Mouse (Mus musculus): ENCODE data around the gene Dis3l. TPM values are rescaled to one million over a fixed set of nuclear protein-coding genes. Genes with fewer than 3 reads are reported as not detected.
"Not testable (repeated sequence)": the region's sequence is repeated elsewhere in the genome, so short reads cannot be mapped to it uniquely, and the experiment has no call there.

The Dis3l gene
- polyA plus RNA-seq, 1 experiment from 2014 or later: 18.2 TPM

DNA sequence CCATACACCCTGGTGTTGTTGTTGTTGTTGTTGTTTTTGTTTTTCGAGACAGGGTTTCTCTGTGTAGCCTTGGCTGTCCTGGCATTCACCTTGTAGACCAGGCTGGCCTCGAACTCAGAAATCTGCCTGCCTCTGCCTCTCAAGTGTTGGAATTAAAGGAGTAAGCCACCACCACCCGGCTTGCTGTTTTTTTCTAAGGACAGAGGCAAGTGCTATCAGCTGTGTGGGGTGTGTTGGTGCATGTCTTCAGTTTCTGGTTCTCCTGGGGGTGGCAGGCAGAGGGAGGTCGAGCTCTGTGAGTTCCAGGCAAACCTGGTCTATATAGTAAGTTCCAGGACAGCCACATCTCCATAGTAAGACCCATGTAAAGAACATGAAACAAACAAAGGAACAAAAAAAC lies 66.8 kb downstream of the Dis3l start:
- Histone ChIP-seq H3K27me3 (replicated peaks; ENCODE audit: control insufficient read depth, insufficient read depth, low read length) (no peaks in the 10 kb centered on the region), H3K9me3 (ENCODE audit: control insufficient read depth, low read length) (no peaks in the 10 kb centered on the region), H3K4me2 (no peak overlapping the region), H3K27ac (ENCODE audit: low read depth, low read length) (no peak overlapping the region), H3K36me3 (ENCODE audit: control insufficient read depth, insufficient read depth, low read length) (no peaks in the 10 kb centered on the region), H3K4me3 (ENCODE audit: low read depth, low read length) (no peak overlapping the region), H3K9ac (ENCODE audit: low read depth, low read length) (no peak overlapping the region), H3K4me1 (replicated peaks; ENCODE audit: control insufficient read depth, insufficient read depth, low read length) (no peaks in the 10 kb centered on the region)
- ATAC-seq (replicated peaks; ENCODE audit: low FRiP score): no peak
- WGBS: 66% methylated on average over 4 of the region's 4 CpGs
- DNase-seq (ENCODE audit: low spot score): no peak

DNA sequence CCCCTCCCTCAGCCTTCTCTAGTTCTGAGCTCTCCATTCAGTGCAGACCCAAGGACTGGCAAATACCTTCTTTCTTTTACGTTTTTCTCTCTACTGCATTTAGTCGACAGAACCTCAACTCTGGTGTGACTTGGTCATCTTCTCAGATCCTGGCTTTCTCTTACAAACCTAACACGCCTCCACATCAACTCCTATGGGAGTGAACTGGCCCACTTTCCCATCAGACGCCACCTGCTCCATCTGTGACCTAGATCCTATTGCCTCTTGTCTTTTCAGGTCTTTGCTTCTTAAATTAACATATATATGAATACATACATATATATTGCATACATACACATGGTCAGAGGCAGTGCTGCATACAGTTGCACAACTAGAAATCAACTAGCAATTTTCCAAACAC lies 67.3 kb downstream of the Dis3l start:
- H3K4me3 ChIP-seq (ENCODE audit: low read depth, low read length): no peak overlapping the region
- no peak for ATAC-seq (replicated peaks; ENCODE audit: low FRiP score)
- H3K4me2 ChIP-seq: no peak overlapping the region
- no peaks in the 10 kb centered on the region for H3K36me3 ChIP-seq (ENCODE audit: control insufficient read depth, insufficient read depth, low read length)
- no peak for DNase-seq (ENCODE audit: low spot score)
- WGBS: 75% methylated on average over 4 of the region's 4 CpGs
- no peaks in the 10 kb centered on the region for H3K9me3 ChIP-seq (ENCODE audit: control insufficient read depth, low read length)
- H3K9ac ChIP-seq (ENCODE audit: low read depth, low read length): no peak overlapping the region
- no peaks in the 10 kb centered on the region for H3K27me3 ChIP-seq (replicated peaks; ENCODE audit: control insufficient read depth, insufficient read depth, low read length)
- no peak overlapping the region for H3K27ac ChIP-seq (ENCODE audit: low read depth, low read length)
- no peaks in the 10 kb centered on the region for H3K4me1 ChIP-seq (replicated peaks; ENCODE audit: control insufficient read depth, insufficient read depth, low read length)

DNA sequence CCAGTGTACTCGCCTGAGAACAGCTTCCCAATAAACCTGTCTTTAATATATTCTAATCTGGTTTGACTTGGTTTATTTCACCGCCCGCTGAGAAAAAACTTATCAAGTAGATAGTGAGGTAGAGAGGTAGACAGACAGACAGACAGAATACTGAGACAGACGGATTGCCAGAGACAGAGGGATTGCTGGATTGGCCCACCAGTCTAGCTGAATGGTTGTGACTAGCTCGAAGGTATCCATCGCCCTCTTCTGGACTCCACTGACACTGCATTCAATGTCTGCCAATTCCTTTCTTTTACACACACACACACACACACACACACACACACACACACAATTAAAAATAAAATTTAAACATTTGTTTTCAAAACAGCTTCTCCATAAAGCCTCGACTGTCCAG lies 68.5 kb downstream of the Dis3l start:
- DNase-seq (ENCODE audit: low spot score) (no peak), ATAC-seq (replicated peaks; ENCODE audit: low FRiP score) (no peak)
- 24% methylated on average over 7 of the region's 7 CpGs for WGBS

DNA sequence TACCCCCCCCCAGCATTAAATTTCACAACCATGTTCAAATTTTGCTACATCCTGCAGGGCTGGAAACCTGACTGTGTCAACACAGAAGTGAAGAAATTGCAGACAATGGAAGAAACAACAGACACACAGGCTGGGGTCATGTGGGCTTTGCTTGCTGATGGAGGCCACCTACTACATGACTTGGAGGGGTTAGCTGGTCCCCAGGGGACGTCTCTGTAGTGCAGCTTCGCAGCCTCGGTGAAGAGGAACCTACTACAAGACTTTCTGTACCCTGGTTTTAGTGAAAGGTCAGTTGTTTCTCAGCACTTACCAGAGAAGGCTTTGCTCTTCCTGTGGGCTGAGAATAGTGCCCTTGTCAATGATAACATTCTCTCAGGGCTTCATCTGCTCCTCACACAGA lies 69.8 kb downstream of the Dis3l start:
- WGBS: 70% methylated on average over 3 of the region's 3 CpGs
- no peak for ATAC-seq (replicated peaks; ENCODE audit: low FRiP score)
- H3K27me3 ChIP-seq (replicated peaks; ENCODE audit: control insufficient read depth, insufficient read depth, low read length): no peaks in the 10 kb centered on the region

More for the DNA sequence above, 68.5 kb downstream of the Dis3l start:
- no peak overlapping the region for H3K4me2 ChIP-seq
- H3K9ac ChIP-seq (ENCODE audit: low read depth, low read length): no peak overlapping the region
- no peak overlapping the region for H3K27ac ChIP-seq (ENCODE audit: low read depth, low read length)
- H3K4me1 ChIP-seq (replicated peaks; ENCODE audit: control insufficient read depth, insufficient read depth, low read length): no peaks in the 10 kb centered on the region
- H3K9me3 ChIP-seq (ENCODE audit: control insufficient read depth, low read length): no peaks in the 10 kb centered on the region
- H3K4me3 ChIP-seq (ENCODE audit: low read depth, low read length): no peak overlapping the region
- H3K27me3 ChIP-seq (replicated peaks; ENCODE audit: control insufficient read depth, insufficient read depth, low read length): no peaks in the 10 kb centered on the region
- H3K36me3 ChIP-seq (ENCODE audit: control insufficient read depth, insufficient read depth, low read length): no peaks in the 10 kb centered on the region

DNA sequence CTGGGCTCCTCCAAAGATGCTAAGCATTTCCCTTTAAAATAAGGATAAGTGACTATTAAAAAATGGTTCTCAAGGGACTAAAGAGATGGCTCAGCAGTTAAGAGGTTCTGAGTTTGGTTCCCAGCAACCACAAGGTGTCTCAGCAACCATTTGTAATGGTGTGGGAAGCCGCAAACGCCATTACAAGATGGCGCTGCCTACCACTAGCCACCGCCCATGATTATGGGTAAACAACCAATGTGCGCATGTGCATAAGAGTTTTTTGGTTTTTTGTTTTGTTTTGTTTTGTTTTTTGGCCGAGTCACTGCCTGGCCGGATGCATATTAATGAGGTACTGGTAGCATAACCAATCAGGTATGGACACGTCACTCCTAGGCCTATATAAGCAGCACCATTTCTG lies 72.3 kb downstream of the Dis3l start:
- H3K9me3 ChIP-seq (ENCODE audit: control insufficient read depth, low read length); DNase-seq (ENCODE audit: low spot score); H3K27ac ChIP-seq (ENCODE audit: low read depth, low read length); H3K9ac ChIP-seq (ENCODE audit: low read depth, low read length); H3K4me2 ChIP-seq; ATAC-seq (replicated peaks; ENCODE audit: low FRiP score); H3K36me3 ChIP-seq (ENCODE audit: control insufficient read depth, insufficient read depth, low read length); H3K4me1 ChIP-seq (replicated peaks; ENCODE audit: control insufficient read depth, insufficient read depth, low read length); H3K4me3 ChIP-seq (ENCODE audit: low read depth, low read length); H3K27me3 ChIP-seq (replicated peaks; ENCODE audit: control insufficient read depth, insufficient read depth, low read length): not testable (repeated sequence)
- WGBS: 90% methylated on average over 8 of the region's 8 CpGs

More for the DNA sequence above, 69.8 kb downstream of the Dis3l start:
- H3K9me3 ChIP-seq (ENCODE audit: control insufficient read depth, low read length): no peaks in the 10 kb centered on the region
- H3K4me3 ChIP-seq (ENCODE audit: low read depth, low read length): no peak overlapping the region
- DNase-seq (ENCODE audit: low spot score): no peak
- no peaks in the 10 kb centered on the region for H3K36me3 ChIP-seq (ENCODE audit: control insufficient read depth, insufficient read depth, low read length)
- no peak overlapping the region for H3K27ac ChIP-seq (ENCODE audit: low read depth, low read length)
- no peaks in the 10 kb centered on the region for H3K4me1 ChIP-seq (replicated peaks; ENCODE audit: control insufficient read depth, insufficient read depth, low read length)
- no peak overlapping the region for H3K4me2 ChIP-seq
- no peak overlapping the region for H3K9ac ChIP-seq (ENCODE audit: low read depth, low read length)

DNA sequence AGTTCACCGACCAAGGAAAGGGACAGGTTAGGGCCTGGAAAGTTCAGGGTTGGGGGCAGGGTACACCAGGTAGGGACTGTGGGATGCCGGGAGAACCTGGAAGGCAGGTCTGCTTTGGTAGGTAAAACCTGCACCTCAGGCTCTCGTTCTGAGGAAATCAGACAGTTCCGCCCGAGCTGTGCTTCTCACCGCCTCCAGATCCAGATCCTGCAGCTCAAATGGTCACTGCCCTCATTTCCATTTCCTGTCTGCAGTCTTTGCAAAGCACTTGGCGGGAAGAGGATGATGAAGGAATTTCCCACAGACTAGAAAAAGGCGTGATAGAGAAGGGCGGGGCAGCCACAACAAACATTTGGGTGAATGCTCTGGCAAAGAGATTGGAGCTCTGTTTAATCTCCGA lies 72.9 kb downstream of the Dis3l start:
- ATAC-seq (replicated peaks; ENCODE audit: low FRiP score) (no peak), DNase-seq (ENCODE audit: low spot score) (no peak)
- H3K4me2 ChIP-seq: no peak overlapping the region
- no peak overlapping the region for H3K4me3 ChIP-seq (ENCODE audit: low read depth, low read length)
- 66% methylated on average over 10 of the region's 10 CpGs for WGBS
- no peak overlapping the region for H3K27ac ChIP-seq (ENCODE audit: low read depth, low read length)
- no peak overlapping the region for H3K9ac ChIP-seq (ENCODE audit: low read depth, low read length)
- no peaks in the 10 kb centered on the region for H3K36me3 ChIP-seq (ENCODE audit: control insufficient read depth, insufficient read depth, low read length)
- H3K27me3 ChIP-seq (replicated peaks; ENCODE audit: control insufficient read depth, insufficient read depth, low read length): no peaks in the 10 kb centered on the region
- H3K9me3 ChIP-seq (ENCODE audit: control insufficient read depth, low read length): no peaks in the 10 kb centered on the region
- H3K4me1 ChIP-seq (replicated peaks; ENCODE audit: control insufficient read depth, insufficient read depth, low read length): no peaks in the 10 kb centered on the region

DNA sequence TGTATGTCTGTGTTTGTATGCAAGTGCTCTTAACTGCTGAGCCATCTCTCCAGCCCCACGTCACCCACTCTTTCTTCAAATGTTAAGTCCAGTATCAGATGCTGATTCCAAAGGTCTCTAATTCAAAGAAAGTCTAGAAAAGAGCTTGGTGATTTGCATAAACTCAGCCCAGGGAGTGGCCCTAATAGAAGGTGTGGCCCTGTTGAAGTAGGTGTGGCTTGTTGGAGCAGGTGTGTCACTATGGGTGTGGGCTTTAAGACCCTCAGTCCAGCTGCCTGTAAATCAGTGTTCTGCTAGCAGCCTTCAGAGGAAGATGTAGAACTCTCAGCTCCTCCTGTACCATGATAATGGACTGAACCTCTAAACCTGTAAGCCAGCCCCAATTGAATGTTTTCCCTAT lies 73.9 kb downstream of the Dis3l start:
- Histone ChIP-seq H3K4me2 (no peak overlapping the region), H3K27me3 (replicated peaks; ENCODE audit: control insufficient read depth, insufficient read depth, low read length) (no peaks in the 10 kb centered on the region), H3K4me1 (replicated peaks; ENCODE audit: control insufficient read depth, insufficient read depth, low read length) (no peaks in the 10 kb centered on the region), H3K9me3 (ENCODE audit: control insufficient read depth, low read length) (no peaks in the 10 kb centered on the region), H3K4me3 (ENCODE audit: low read depth, low read length) (no peak overlapping the region), H3K27ac (ENCODE audit: low read depth, low read length) (no peak overlapping the region), H3K36me3 (ENCODE audit: control insufficient read depth, insufficient read depth, low read length) (no peaks in the 10 kb centered on the region), H3K9ac (ENCODE audit: low read depth, low read length) (no peak overlapping the region)
- DNase-seq (ENCODE audit: low spot score) (no peak), ATAC-seq (replicated peaks; ENCODE audit: low FRiP score) (no peak)
- WGBS: 90% methylated on average over 1 of the region's 1 CpGs

DNA sequence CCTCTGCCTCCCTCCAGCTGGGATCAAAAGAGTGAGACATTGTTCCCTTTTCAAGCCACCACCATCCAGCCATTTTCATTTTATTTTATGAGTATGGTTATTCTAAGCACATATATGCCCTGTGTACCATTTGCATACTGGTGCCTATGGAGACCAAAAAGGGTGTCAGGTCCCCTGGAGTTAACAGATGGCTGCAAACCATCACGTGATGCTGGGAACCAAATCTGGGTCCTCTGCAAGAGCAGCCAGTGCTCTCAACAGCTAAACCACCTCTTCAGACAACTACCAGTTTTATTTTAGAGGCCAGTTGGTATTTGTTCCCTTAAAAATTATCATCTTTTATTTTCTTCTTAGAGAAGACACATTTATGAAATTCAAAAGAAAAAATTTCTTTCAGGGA lies 76.3 kb downstream of the Dis3l start:
- Histone ChIP-seq H3K4me2 (no peak overlapping the region), H3K9me3 (ENCODE audit: control insufficient read depth, low read length) (no peaks in the 10 kb centered on the region), H3K9ac (ENCODE audit: low read depth, low read length) (no peak overlapping the region), H3K4me1 (replicated peaks; ENCODE audit: control insufficient read depth, insufficient read depth, low read length) (no peaks in the 10 kb centered on the region), H3K36me3 (ENCODE audit: control insufficient read depth, insufficient read depth, low read length) (no peaks in the 10 kb centered on the region), H3K27me3 (replicated peaks; ENCODE audit: control insufficient read depth, insufficient read depth, low read length) (no peaks in the 10 kb centered on the region), H3K27ac (ENCODE audit: low read depth, low read length) (no peak overlapping the region), H3K4me3 (ENCODE audit: low read depth, low read length) (no peak overlapping the region)
- WGBS: 23% methylated on average over 1 of the region's 1 CpGs
- DNase-seq (ENCODE audit: low spot score): no peak
- no peak for ATAC-seq (replicated peaks; ENCODE audit: low FRiP score)

DNA sequence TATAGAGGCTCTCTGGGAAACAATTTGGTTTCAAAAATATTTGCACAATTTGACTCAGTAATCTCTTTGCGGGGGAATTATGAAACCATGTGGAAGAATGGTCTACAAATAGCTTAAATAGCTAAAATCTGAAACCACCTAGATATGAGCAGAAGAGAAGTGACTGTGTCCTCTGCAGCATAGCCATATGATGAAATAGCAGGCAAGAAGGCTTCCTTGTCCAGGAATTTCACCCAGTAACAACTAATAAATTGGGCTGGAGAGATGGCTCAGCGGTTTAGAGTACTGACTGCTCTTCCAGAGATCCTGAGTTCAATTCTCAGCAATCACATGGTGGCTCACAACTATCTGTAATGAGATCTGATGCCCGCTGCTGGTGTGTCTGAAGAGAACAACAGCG lies 80.1 kb downstream of the Dis3l start:
- H3K27ac ChIP-seq (ENCODE audit: low read depth, low read length): no peak overlapping the region
- H3K4me2 ChIP-seq: no peak overlapping the region
- no peak overlapping the region for H3K9ac ChIP-seq (ENCODE audit: low read depth, low read length)
- H3K4me3 ChIP-seq (ENCODE audit: low read depth, low read length): no peak overlapping the region
- H3K9me3 ChIP-seq (ENCODE audit: control insufficient read depth, low read length): no peaks in the 10 kb centered on the region
- DNase-seq (ENCODE audit: low spot score): no peak
- H3K4me1 ChIP-seq (replicated peaks; ENCODE audit: control insufficient read depth, insufficient read depth, low read length): no peaks in the 10 kb centered on the region
- no peaks in the 10 kb centered on the region for H3K36me3 ChIP-seq (ENCODE audit: control insufficient read depth, insufficient read depth, low read length)
- no peak for ATAC-seq (replicated peaks; ENCODE audit: low FRiP score)
- no peaks in the 10 kb centered on the region for H3K27me3 ChIP-seq (replicated peaks; ENCODE audit: control insufficient read depth, insufficient read depth, low read length)
- WGBS: 87% methylated on average over 4 of the region's 4 CpGs
